Mouse (Mus musculus): ENCODE data around the gene Prss23. TPM values are rescaled to one million over a fixed set of nuclear protein-coding genes. Genes with fewer than 3 reads are reported as not detected.

The Prss23 gene
- 78.6 and 82.6 TPM in 2 replicates for polyA plus RNA-seq (2014; fragmentation: Nextera tagmentation; extraction: Ambion mirVana)

DNA sequence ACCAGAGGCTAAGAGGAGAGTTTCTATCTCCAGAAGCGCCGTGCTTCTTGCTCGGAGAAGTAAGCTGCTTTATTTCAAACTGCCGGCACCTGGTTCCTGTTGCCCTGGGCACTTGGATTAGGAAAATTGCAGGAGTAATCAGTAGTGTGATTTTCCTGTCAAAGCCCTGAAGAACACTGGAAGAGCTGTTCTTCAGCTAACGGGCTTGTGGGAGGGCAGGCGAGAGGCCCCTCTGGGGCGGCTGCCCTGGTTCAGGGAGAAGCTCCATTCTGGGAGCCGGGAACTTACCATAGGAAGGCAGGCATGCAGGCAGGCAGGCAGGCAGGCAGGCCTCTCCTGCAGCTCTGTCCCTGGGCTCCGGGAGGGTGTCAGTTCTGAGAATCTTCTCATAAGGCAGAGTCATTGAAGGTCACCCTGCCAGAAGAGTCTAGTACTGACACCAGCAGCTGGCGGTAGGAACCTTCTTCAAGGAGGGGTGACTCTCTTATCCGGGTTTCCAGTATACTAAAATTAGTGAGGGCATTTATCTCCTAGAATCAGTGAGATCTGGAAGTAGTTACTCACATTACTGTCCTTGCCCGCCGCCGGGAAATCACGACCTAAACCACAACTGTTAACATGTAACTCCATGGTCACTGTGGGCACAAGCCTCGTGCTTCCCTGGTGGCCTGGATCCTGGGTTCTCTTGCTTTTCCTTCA is at the start of gene Prss23:
Prss23 (minus strand) TSS at position 457 of the 699 bp plus-strand sequence.
- no peak within 1 kb of the TSS for H3K4me3 ChIP-seq (ENCODE audit: low read depth, low read length)
- 35% methylated on average over 16 of the region's 16 CpGs for WGBS
- H3K27me3 ChIP-seq (replicated peaks; ENCODE audit: control insufficient read depth, insufficient read depth, low read length): no peaks in the 10 kb centered on the region
- peaks cover 22% of the 10 kb centered on the region; the same call in 1 of the 2 replicates for H3K4me1 ChIP-seq (ENCODE audit: control insufficient read depth, insufficient read depth, low read length)
- no peaks in the 10 kb centered on the region for H3K9me3 ChIP-seq (ENCODE audit: control insufficient read depth, low read length)
- peak within 1 kb of the TSS; percentile 19; the same call in 1 of the 2 replicates for H3K9ac ChIP-seq (ENCODE audit: low read depth, low read length)
- H3K36me3 ChIP-seq (ENCODE audit: control insufficient read depth, insufficient read depth, low read length): no peaks in the 10 kb centered on the region
- peak within 1 kb of the TSS; percentile 49 for H3K27ac ChIP-seq (replicated peaks; ENCODE audit: low read depth, low read length)
- DNase-seq (ENCODE audit: low spot score): peak; percentile 59
- peak; percentile 62; the same call in 1 of the 2 replicates for ATAC-seq (ENCODE audit: low read depth)
- peak within 1 kb of the TSS; percentile 23; the same call in 1 of the 2 replicates for H3K4me2 ChIP-seq (ENCODE audit: low read depth, low read length)

GRCm38 (mm10) chr7:89576127-89576526 is 49.1 kb upstream of the Prss23 start:
- no peak for DNase-seq (ENCODE audit: low spot score)
- Histone ChIP-seq H3K9me3 (ENCODE audit: control insufficient read depth, low read length) (no peaks in the 10 kb centered on the region), H3K27me3 (replicated peaks; ENCODE audit: control insufficient read depth, insufficient read depth, low read length) (no peaks in the 10 kb centered on the region), H3K9ac (ENCODE audit: low read depth, low read length) (no peak overlapping the region), H3K4me1 (ENCODE audit: control insufficient read depth, insufficient read depth, low read length) (peaks cover 3% of the 10 kb centered on the region; the same call in 1 of the 2 replicates), H3K4me2 (ENCODE audit: low read depth, low read length) (no peak overlapping the region), H3K36me3 (ENCODE audit: control insufficient read depth, insufficient read depth, low read length) (no peaks in the 10 kb centered on the region), H3K4me3 (ENCODE audit: low read depth, low read length) (no peak overlapping the region), H3K27ac (replicated peaks; ENCODE audit: low read depth, low read length) (no peak overlapping the region)
- 76% methylated on average over 3 of the region's 3 CpGs for WGBS
- no peak for ATAC-seq (ENCODE audit: low read depth)

DNA sequence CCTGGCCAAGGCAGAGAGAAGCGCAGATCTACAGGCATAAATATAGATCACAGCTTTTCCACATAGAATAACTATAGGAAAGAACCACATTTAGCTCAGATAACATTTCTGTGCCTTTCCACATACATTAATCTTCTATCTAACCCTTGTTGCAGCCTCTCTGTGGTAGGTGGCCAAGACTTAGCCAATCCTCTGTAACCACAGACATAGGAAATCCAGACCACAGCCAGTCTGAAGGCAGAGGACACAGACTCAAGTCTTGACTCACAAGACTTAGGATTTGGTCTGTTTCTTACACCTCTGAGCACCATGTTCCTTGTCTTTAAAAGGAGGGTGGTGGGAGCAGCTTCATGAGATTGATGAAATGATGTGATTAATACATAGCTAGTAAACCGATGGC is 37.6 kb upstream of the Prss23 start:
- no peak for ATAC-seq (ENCODE audit: low read depth)
- H3K4me3 ChIP-seq (ENCODE audit: low read depth, low read length): no peak overlapping the region
- 91% methylated on average over 2 of the region's 2 CpGs for WGBS
- H3K36me3 ChIP-seq (ENCODE audit: control insufficient read depth, insufficient read depth, low read length): no peaks in the 10 kb centered on the region
- no peak overlapping the region for H3K4me2 ChIP-seq (ENCODE audit: low read depth, low read length)
- DNase-seq (ENCODE audit: low spot score): no peak
- 0 out of 2 replicates have a peak, but pooled peaks cover 1% of the 10 kb centered on the region for H3K4me1 ChIP-seq (ENCODE audit: control insufficient read depth, insufficient read depth, low read length)
- H3K9ac ChIP-seq (ENCODE audit: low read depth, low read length): no peak overlapping the region
- no peaks in the 10 kb centered on the region for H3K27me3 ChIP-seq (replicated peaks; ENCODE audit: control insufficient read depth, insufficient read depth, low read length)
- no peaks in the 10 kb centered on the region for H3K9me3 ChIP-seq (ENCODE audit: control insufficient read depth, low read length)
- no peak overlapping the region for H3K27ac ChIP-seq (replicated peaks; ENCODE audit: low read depth, low read length)

DNA sequence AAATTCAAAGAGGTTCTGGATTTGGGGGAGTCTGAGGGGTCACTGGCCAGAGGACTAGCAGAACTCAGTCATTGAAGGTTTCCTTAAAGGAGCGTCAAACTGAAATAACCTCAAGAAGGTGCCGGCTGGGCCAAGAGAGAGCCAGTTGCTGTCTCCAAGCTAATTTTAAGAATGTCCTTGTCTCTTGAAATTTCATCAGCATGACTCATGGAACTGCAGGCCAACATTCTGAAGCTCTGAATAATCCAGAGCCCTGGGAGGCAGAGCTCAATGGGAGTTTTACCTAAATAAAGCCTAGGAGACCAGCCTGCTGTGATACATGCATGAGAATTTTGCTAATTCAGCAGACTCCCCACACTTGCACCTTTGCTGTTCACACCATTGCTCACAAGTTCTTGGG is 36.5 kb upstream of the Prss23 start:
- DNase-seq (ENCODE audit: low spot score): no peak
- H3K4me1 ChIP-seq (ENCODE audit: control insufficient read depth, insufficient read depth, low read length): 0 out of 2 replicates have a peak, but pooled peaks cover 5% of the 10 kb centered on the region
- H3K36me3 ChIP-seq (ENCODE audit: control insufficient read depth, insufficient read depth, low read length): no peaks in the 10 kb centered on the region
- WGBS: 87% methylated on average over 2 of the region's 2 CpGs
- no peak overlapping the region for H3K9ac ChIP-seq (ENCODE audit: low read depth, low read length)
- no peaks in the 10 kb centered on the region for H3K27me3 ChIP-seq (replicated peaks; ENCODE audit: control insufficient read depth, insufficient read depth, low read length)
- H3K4me3 ChIP-seq (ENCODE audit: low read depth, low read length): no peak overlapping the region
- H3K9me3 ChIP-seq (ENCODE audit: control insufficient read depth, low read length): no peaks in the 10 kb centered on the region
- ATAC-seq (ENCODE audit: low read depth): no peak
- H3K4me2 ChIP-seq (ENCODE audit: low read depth, low read length): no peak overlapping the region
- no peak overlapping the region for H3K27ac ChIP-seq (replicated peaks; ENCODE audit: low read depth, low read length)

DNA sequence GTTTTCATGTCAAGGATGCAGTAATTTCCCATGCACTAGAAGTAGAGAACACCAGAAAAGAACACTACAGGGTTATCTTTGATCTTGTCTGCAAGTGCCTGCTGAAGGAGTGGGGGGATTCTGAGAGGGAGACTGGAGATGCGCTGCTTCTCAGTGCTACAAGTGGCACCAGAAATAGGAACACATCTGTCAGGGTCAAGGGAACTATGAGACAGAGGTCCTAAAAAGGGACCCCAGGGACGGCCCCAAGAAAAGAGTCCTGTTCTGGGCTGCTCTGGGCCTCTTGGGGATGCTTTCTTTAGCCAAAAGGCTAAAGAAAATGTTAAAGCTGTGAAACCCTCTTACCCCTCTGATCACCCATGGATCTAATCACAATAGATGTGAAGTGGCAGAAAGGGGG is 35.2 kb upstream of the Prss23 start:
- DNase-seq (ENCODE audit: low spot score) (no peak), ATAC-seq (ENCODE audit: low read depth) (no peak)
- WGBS: 81% methylated on average over 2 of the region's 2 CpGs
- 0 out of 2 replicates have a peak, but pooled peaks cover 5% of the 10 kb centered on the region for H3K4me1 ChIP-seq (ENCODE audit: control insufficient read depth, insufficient read depth, low read length)
- no peak overlapping the region for H3K9ac ChIP-seq (ENCODE audit: low read depth, low read length)
- H3K4me3 ChIP-seq (ENCODE audit: low read depth, low read length): no peak overlapping the region
- H3K27ac ChIP-seq (replicated peaks; ENCODE audit: low read depth, low read length): no peak overlapping the region
- H3K27me3 ChIP-seq (replicated peaks; ENCODE audit: control insufficient read depth, insufficient read depth, low read length): no peaks in the 10 kb centered on the region
- H3K4me2 ChIP-seq (ENCODE audit: low read depth, low read length): no peak overlapping the region
- H3K9me3 ChIP-seq (ENCODE audit: control insufficient read depth, low read length): no peaks in the 10 kb centered on the region
- H3K36me3 ChIP-seq (ENCODE audit: control insufficient read depth, insufficient read depth, low read length): no peaks in the 10 kb centered on the region

DNA sequence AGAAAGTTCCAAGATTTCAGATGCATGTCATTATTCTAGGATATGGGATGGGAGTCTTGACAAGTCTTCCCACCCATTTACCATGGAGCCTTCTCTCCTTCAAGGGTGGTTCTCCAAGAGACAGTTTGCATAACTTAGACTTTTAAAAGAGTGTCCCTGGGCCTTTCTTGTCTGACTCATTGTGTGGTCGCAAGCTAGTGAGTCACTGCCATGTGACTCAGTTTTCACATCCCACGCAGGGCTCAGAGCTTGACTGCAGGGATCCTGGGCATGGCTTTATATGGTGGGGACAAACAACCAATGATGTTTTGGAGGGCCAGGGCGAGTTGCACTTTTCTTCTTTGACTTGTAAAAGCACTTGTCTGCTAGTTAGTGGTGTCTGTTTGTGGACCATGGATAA is 34.0 kb upstream of the Prss23 start:
- 81% methylated on average over 3 of the region's 3 CpGs for WGBS
- Histone ChIP-seq H3K27ac (replicated peaks; ENCODE audit: low read depth, low read length) (no peak overlapping the region), H3K9ac (ENCODE audit: low read depth, low read length) (no peak overlapping the region), H3K36me3 (ENCODE audit: control insufficient read depth, insufficient read depth, low read length) (no peaks in the 10 kb centered on the region), H3K27me3 (replicated peaks; ENCODE audit: control insufficient read depth, insufficient read depth, low read length) (no peaks in the 10 kb centered on the region), H3K4me2 (ENCODE audit: low read depth, low read length) (no peak overlapping the region), H3K4me1 (ENCODE audit: control insufficient read depth, insufficient read depth, low read length) (0 out of 2 replicates have a peak, but pooled peaks cover 5% of the 10 kb centered on the region), H3K9me3 (ENCODE audit: control insufficient read depth, low read length) (no peaks in the 10 kb centered on the region), H3K4me3 (ENCODE audit: low read depth, low read length) (no peak overlapping the region)
- no peak for DNase-seq (ENCODE audit: low spot score)
- ATAC-seq (ENCODE audit: low read depth): no peak

DNA sequence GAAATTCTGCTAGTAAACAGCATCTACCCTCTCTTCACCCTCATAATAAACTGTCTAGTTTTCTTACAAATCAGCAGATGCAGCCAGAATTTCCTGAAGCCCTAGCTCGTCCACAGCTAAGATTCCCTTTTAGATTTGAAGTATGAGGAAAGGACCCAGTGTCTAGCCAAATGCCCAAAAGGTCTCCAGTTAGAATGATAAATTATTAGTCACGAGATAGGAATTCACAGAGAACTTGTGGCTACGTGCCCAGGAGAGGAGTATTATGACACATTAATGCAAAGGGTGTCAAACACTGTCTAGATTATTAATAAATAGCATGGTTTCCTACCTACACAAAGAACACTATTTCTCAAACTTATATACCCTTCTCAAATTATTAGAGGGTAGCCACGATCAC is 32.6 kb upstream of the Prss23 start:
- H3K36me3 ChIP-seq (ENCODE audit: control insufficient read depth, insufficient read depth, low read length): no peaks in the 10 kb centered on the region
- no peak overlapping the region for H3K4me3 ChIP-seq (ENCODE audit: low read depth, low read length)
- 0 out of 2 replicates have a peak, but pooled peaks cover 5% of the 10 kb centered on the region for H3K4me1 ChIP-seq (ENCODE audit: control insufficient read depth, insufficient read depth, low read length)
- H3K4me2 ChIP-seq (ENCODE audit: low read depth, low read length): no peak overlapping the region
- 67% methylated on average over 4 of the region's 4 CpGs for WGBS
- no peaks in the 10 kb centered on the region for H3K9me3 ChIP-seq (ENCODE audit: control insufficient read depth, low read length)
- H3K27me3 ChIP-seq (replicated peaks; ENCODE audit: control insufficient read depth, insufficient read depth, low read length): no peaks in the 10 kb centered on the region
- H3K27ac ChIP-seq (replicated peaks; ENCODE audit: low read depth, low read length): no peak overlapping the region
- ATAC-seq (ENCODE audit: low read depth) (no peak), DNase-seq (ENCODE audit: low spot score) (no peak)
- no peak overlapping the region for H3K9ac ChIP-seq (ENCODE audit: low read depth, low read length)

DNA sequence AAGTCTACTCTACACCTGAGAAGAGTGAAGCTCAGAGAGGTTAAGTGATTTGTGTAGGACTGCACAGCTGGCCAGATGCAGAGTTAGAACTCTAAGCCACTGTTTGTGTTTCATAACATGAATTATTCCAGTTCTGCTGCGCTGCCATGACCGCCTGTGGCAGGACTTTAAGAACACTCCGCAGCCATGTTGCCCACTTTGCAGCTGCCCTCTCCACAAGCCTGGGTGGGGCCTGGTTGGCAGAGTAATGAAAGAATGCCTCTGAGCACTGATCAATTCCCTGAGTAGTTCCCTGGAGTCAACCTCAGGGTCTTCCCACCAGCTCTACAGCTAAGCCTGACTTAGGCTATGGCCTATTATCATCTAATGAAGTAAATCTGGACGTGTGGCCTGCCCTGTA is 32.1 kb upstream of the Prss23 start:
- no peaks in the 10 kb centered on the region for H3K9me3 ChIP-seq (ENCODE audit: control insufficient read depth, low read length)
- ATAC-seq (ENCODE audit: low read depth): no peak
- no peak overlapping the region for H3K4me3 ChIP-seq (ENCODE audit: low read depth, low read length)
- no peak overlapping the region for H3K9ac ChIP-seq (ENCODE audit: low read depth, low read length)
- WGBS: 76% methylated on average over 4 of the region's 4 CpGs
- no peaks in the 10 kb centered on the region for H3K27me3 ChIP-seq (replicated peaks; ENCODE audit: control insufficient read depth, insufficient read depth, low read length)
- H3K4me2 ChIP-seq (ENCODE audit: low read depth, low read length): no peak overlapping the region
- H3K36me3 ChIP-seq (ENCODE audit: control insufficient read depth, insufficient read depth, low read length): no peaks in the 10 kb centered on the region
- 0 out of 2 replicates have a peak overlapping the region, but pooled peaks have one; percentile 13 for H3K27ac ChIP-seq (replicated peaks; ENCODE audit: low read depth, low read length)
- 0 out of 2 replicates have a peak, but pooled peaks cover 5% of the 10 kb centered on the region for H3K4me1 ChIP-seq (ENCODE audit: control insufficient read depth, insufficient read depth, low read length)
- DNase-seq (ENCODE audit: low spot score): no peak
